Mouse (Mus musculus) heart, embryonic 11.5 days (tissue): Measurements from ENCODE around the gene Col6a1. TPM values are rescaled to one million over a fixed set of nuclear protein-coding genes. Genes with fewer than 3 reads are reported as not detected.
A peak's percentile ranks its signal among the peaks of the same experiment; 100 is the strongest.
"Not testable (repeated sequence)": the region's sequence is repeated elsewhere in the genome, so short reads cannot be mapped to it uniquely, and the experiment has no call there.

Experiments
- ATAC-seq: fragments of 200-750 bp; cut with Nextera tagmentation; replicated peaks from 2 replicates; pipeline ENCODE4 v1.8.0; 2017; ENCODE audit warnings: moderate library complexity; ENCODE audit not compliant: insufficient number of reproducible peaks, low FRiP score, low TSS enrichment
- H3K27ac ChIP-seq: fragments of 300-500 bp; sonication (generic); 2 replicates; pipeline ENCODE4 v1.5.1; 2014; ENCODE audit warnings: mild to moderate bottlenecking, low read depth, low read length
- H3K27me3 ChIP-seq: fragments of 300-500 bp; sonication (generic); 2 replicates; pipeline ENCODE4 v1.6.1; 2014; ENCODE audit warnings: mild to moderate bottlenecking, low read length, mixed read lengths; ENCODE audit not compliant: control insufficient read depth, insufficient read depth
- H3K36me3 ChIP-seq: fragments of 300-500 bp; sonication (generic); 2 replicates; pipeline ENCODE4 v1.6.1; 2014; ENCODE audit warnings: mild to moderate bottlenecking, low read length, moderate library complexity, mixed read lengths; ENCODE audit not compliant: control insufficient read depth, insufficient read depth
- H3K4me1 ChIP-seq: fragments of 300-500 bp; sonication (generic); 2 replicates; pipeline ENCODE4 v1.6.1; 2014; ENCODE audit warnings: low read length; ENCODE audit not compliant: control insufficient read depth, insufficient read depth
- H3K4me2 ChIP-seq: fragments of 300-500 bp; sonication (generic); 2 replicates; pipeline ENCODE4 v1.6.1; 2014; ENCODE audit warnings: mild to moderate bottlenecking, moderate library complexity
- H3K4me3 ChIP-seq: fragments of 300-500 bp; sonication (generic); 2 replicates; pipeline ENCODE4 v1.5.1; 2014; ENCODE audit warnings: low read depth, low read length
- H3K9ac ChIP-seq: fragments of 300-500 bp; sonication (generic); 2 replicates; pipeline ENCODE4 v1.6.1; 2014; ENCODE audit warnings: mild to moderate bottlenecking, low read depth, low read length, moderate library complexity
- H3K9me3 ChIP-seq: fragments of 300-500 bp; sonication (generic); replicated peaks from 2 replicates; pipeline ENCODE4 v1.6.1; 2016; ENCODE audit warnings: low read length; ENCODE audit not compliant: control insufficient read depth
- WGBS: fragments of 180-500 bp; shearing (Covaris S2); extraction: QIAGEN DNeasy Blood & Tissue Kit; methylation state at CpG from one replicate; pipeline ENCODE4 v1.1.7; 2014; ENCODE audit not compliant: insufficient replicate concordance; 5-methylcytosine and 5-hydroxymethylcytosine counted together
- polyA plus RNA-seq: library from polyadenylated mRNA; unstranded; fragments of >200 nt; fragmentation: Nextera tagmentation; extraction: Ambion mirVana; gene quantifications from 2 replicates; pipeline ENCODE4 v1.2.1, GENCODE M21; 2014

Col6a1 gene
- polyA plus RNA-seq, 1 experiment from 2014 or later: 16.3 TPM

DNA sequence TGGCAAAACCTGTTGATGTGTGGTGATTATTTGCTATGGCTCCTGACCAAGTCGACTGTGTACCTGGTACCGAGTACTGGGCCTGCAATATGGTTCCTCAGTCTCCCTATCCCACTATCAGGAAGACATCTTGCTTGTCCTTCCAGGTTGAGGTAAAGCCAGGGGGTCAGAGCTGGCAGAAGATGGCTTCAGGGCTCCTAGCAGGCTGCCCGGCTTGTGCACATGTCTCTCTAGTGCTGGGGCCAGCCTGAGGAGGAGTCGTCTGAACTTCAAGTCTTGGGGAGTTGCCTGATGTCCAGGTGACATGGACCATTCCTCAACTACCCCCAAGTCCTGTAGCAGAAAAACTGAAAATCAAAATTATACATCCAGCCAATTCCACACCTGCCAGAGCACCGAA is 33.9 kb upstream of the Col6a1 start:
- Histone ChIP-seq H3K36me3 (no peaks in the 10 kb centered on the region), H3K9me3 (no peaks in the 10 kb centered on the region), H3K9ac (no peak overlapping the region), H3K4me1 (no peaks in the 10 kb centered on the region), H3K4me2 (no peak overlapping the region), H3K27me3 (no peaks in the 10 kb centered on the region), H3K4me3 (no peak overlapping the region), H3K27ac (no peak overlapping the region)
- 75% methylated on average over 5 of the region's 5 CpGs for WGBS
- no peak for ATAC-seq

DNA sequence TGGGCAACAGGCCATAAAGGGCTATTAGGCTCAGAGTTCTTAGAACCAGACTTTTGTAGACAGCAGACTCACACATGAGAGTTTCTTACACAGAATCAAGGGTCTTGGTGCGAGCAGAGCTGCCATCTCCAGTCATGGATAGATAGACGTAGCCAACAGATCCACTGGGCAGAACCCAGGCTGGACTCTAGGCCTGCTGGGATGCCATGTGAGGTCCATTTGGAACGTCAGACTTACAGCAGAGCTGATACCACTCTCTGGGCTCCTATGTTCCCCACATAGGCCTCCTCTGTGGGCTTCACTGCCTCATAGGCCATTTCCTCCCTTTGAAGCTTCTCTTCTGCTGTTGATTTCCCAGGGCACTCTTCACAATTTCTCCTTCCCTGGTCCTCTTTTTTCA is 27.7 kb upstream of the Col6a1 start:
- WGBS: 78% methylated on average over 3 of the region's 3 CpGs
- no peak overlapping the region for H3K4me2 ChIP-seq

GRCm38 (mm10) chr10:76744267-76744666 is 18.3 kb upstream of the Col6a1 start:
- H3K27ac ChIP-seq, H3K27me3 ChIP-seq, H3K9me3 ChIP-seq, H3K4me2 ChIP-seq, H3K9ac ChIP-seq, H3K4me1 ChIP-seq, H3K36me3 ChIP-seq, ATAC-seq, H3K4me3 ChIP-seq: not testable (repeated sequence)
- WGBS: 46% methylated on average over 11 of the region's 11 CpGs

More for the DNA sequence above, 27.7 kb upstream of the Col6a1 start:
- peaks cover 4% of the 10 kb centered on the region; the same call in 1 of the 2 replicates for H3K9me3 ChIP-seq
- no peak overlapping the region for H3K27ac ChIP-seq
- H3K36me3 ChIP-seq: no peaks in the 10 kb centered on the region
- no peaks in the 10 kb centered on the region for H3K4me1 ChIP-seq
- no peak overlapping the region for H3K4me3 ChIP-seq
- no peaks in the 10 kb centered on the region for H3K27me3 ChIP-seq
- no peak for ATAC-seq
- no peak overlapping the region for H3K9ac ChIP-seq

- 57% methylated on average over 8 of the region's 8 CpGs for WGBS
- Histone ChIP-seq H3K4me2 (no peak overlapping the region), H3K27me3 (no peaks in the 10 kb centered on the region), H3K36me3 (no peaks in the 10 kb centered on the region), H3K9me3 (no peaks in the 10 kb centered on the region), H3K4me3 (no peak overlapping the region), H3K27ac (no peak overlapping the region), H3K4me1 (peaks cover 17% of the 10 kb centered on the region), H3K9ac (no peak overlapping the region)
- no peak for ATAC-seq
These were observed 10.8 kb upstream of the Col6a1 start for GRCm38 (mm10) chr10:76736764-76737163.

GRCm38 (mm10) chr10:76734979-76735378 is 9.0 kb upstream of the Col6a1 start:
- Histone ChIP-seq H3K4me3 (no peak overlapping the region), H3K9ac (no peak overlapping the region), H3K27me3 (no peaks in the 10 kb centered on the region), H3K36me3 (no peaks in the 10 kb centered on the region), H3K4me2 (no peak overlapping the region), H3K27ac (no peak overlapping the region), H3K9me3 (no peaks in the 10 kb centered on the region), H3K4me1 (peaks cover 20% of the 10 kb centered on the region)
- no peak for ATAC-seq
- 2% methylated on average over 4 of the region's 4 CpGs for WGBS

GRCm38 (mm10) chr10:76733677-76734068 is 7.7 kb upstream of the Col6a1 start:
- Histone ChIP-seq H3K4me1 (peaks cover 20% of the 10 kb centered on the region), H3K4me3 (no peak overlapping the region), H3K27me3 (no peaks in the 10 kb centered on the region), H3K9me3 (no peaks in the 10 kb centered on the region), H3K9ac (peak overlapping the region; percentile 29; the same call in 1 of the 2 replicates), H3K4me2 (peak overlapping the region; percentile 49), H3K36me3 (no peaks in the 10 kb centered on the region), H3K27ac (peak overlapping the region; percentile 83)
- WGBS: 29% methylated on average over 3 of the region's 3 CpGs
- ATAC-seq: no peak

DNA sequence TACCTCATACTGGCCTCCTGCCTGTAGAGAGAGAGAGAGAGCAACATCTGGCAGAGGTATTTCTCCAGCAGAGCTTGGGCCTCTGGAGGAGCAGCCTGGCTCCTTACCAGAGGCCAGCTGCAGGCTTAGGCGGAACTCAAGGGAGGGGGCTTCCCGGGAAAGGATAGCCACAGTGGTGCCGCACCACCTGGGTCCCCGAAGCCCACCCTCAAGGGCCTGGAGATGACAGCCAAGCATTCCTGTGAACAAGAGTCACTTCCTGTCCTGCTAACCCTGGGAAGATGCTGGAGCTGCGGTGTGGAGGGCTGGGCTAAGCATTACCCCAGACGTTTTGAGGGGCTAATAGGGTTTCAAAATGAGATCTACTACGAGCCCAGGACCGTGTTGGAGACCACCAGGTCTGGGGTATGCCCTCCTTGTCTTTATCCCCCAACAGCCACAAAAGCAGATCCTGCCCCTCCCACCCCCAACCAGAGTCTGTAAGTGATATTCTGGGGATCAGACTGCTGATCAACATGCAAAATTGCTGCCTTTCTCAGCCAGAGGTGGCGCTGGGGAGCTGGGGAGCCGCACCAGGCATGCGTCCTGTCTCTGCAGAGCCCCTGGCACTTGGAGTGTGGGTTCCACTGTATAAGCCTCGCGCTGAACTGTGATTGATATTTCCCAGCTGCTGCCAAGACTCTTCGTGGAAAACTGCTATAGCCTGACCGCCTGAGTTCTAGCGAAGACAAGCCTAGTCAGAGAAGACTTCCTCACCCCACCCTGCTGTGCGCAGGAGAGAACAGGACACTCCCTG is 7.1 kb upstream of the Col6a1 start:
- H3K4me3 ChIP-seq: peak overlapping the region; percentile 16; the same call in 1 of the 2 replicates
- WGBS: 4% methylated on average over 17 of the region's 17 CpGs

DNA sequence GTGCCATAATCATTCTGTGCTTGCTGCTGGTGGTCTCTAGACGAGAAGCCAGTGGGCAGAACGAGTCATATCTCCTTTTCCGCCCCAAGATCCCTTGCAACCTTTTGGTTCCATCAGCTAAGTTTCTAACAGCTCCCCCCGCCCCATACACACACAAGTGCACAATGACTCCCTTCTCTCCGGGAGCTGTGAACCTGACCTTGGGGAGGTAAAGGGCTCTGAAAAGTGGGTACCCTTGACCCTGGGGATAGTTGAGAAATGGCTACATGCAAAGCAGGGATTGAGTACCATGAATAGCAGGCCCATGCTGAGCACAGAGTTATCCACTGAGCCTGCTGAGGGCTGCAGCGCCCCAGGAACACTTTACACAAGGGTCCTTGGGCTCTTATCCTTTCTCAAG is 6.4 kb upstream of the Col6a1 start:
- H3K36me3 ChIP-seq: no peaks in the 10 kb centered on the region

More for the DNA sequence above, 7.1 kb upstream of the Col6a1 start:
- H3K27me3 ChIP-seq: no peaks in the 10 kb centered on the region
- peak overlapping the region; percentile 83 for H3K27ac ChIP-seq
- H3K36me3 ChIP-seq: no peaks in the 10 kb centered on the region
- H3K9ac ChIP-seq: peak overlapping the region; percentile 29
- H3K9me3 ChIP-seq: no peaks in the 10 kb centered on the region
- peaks cover 22% of the 10 kb centered on the region for H3K4me1 ChIP-seq
- ATAC-seq: peak; percentile 63
- H3K4me2 ChIP-seq: peak overlapping the region; percentile 49

More for the DNA sequence above, 6.4 kb upstream of the Col6a1 start:
- no peak for ATAC-seq
- Histone ChIP-seq H3K27ac (peak overlapping the region; percentile 83), H3K4me2 (peak overlapping the region; percentile 49; the same call in 1 of the 2 replicates), H3K4me3 (no peak overlapping the region), H3K9me3 (no peaks in the 10 kb centered on the region), H3K27me3 (no peaks in the 10 kb centered on the region), H3K4me1 (peaks cover 23% of the 10 kb centered on the region), H3K9ac (peak overlapping the region; percentile 46; the same call in 1 of the 2 replicates)
- 60% methylated on average over 6 of the region's 6 CpGs for WGBS
